Mouse (Mus musculus): ENCODE measurements around the gene Arpc5l.

DNA sequence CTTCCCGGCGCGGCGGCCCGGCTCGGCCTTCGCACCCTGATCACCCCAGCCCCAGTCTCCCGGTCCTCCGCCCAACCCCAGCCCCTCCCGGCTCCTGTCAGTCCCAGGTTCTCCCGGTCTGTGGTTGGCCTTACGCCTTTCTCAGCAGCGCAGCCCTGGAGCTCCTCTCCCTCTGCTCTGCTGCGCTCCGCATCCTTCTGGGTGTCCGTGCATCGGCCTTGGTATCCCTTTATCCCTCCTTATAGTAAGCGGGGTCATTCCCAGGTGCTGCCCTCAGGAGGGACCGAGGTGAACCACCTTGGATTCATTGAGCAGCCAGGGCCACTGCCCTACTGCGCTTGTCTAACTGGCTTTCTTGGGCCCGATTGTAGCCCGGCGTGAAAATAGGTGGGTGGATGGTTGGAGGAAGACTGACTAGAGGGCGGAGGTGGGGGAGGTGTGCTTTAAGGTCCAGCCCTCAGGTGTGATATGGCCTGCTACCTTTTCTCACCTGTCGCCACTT, 3.3 kb downstream of the Arpc5l start:
- TF ChIP-seq GATA1 (IDR thresholded peaks at IDR 0.05; ENCODE audit: low read length) (no peak), TAL1 (IDR thresholded peaks at IDR 0.05; ENCODE audit: low read length) (no peak)
